Mouse (Mus musculus) kidney, adult 11 months (tissue): ENCODE measurements around the gene Klk1b24.
"Not testable (repeated sequence)": the region's sequence is repeated elsewhere in the genome, so short reads cannot be mapped to it uniquely, and the experiment has no call there.

Source experiments
- DNase-seq: peaks from one replicate; pipeline ENCODE4 v3.0.0; 2022

Gene Klk1b24

GRCm38 (mm10) chr7:44187936-44188335 is at the start of gene Klk1b24:
TSS of gene Klk1b24 (plus strand) at chr7:44188236.
- DNase-seq, result not testable (repeated sequence)

DNA sequence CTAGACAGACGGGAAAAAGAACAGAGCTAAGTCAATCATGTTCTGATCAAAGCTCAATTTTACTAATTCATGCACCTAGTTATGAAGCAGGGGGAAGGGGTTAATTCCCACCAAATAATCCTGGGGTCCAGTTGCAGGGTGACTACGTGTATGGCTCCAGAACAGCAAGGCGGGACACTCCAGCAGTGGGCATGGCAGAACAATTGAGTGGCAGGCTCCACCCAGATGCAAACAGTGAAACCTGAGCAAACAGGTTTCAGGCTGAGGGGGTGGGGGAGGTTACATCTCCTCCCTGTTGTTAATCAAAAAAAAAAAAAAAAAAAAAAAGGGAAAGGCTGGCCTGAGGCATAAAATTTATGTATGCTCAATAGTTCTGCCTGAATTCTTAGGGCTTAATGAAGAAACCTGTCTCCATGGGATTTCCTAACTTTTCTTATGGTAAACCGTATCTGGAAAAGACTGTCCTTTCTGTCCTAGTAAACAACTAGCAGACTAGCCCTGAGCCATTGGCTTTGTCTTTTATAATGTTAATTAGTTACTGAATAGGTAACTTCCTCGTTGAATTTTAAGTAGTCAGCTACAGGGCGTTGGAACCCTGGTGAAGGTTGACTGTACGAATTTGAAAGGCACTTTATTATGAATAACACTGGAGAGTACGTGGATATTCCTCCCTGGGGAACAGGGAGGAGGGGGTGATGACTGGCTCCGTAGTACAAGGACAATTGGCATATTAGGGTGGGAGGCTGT is 8.6 kb upstream of the Klk1b24 start:
- DNase-seq, result peak; percentile 47

- DNase-seq, result peak; percentile 35
Observed at GRCm38 (mm10) chr7:44186516-44186915, 1.5 kb upstream of the Klk1b24 start.

- DNase-seq, result not testable (repeated sequence)
Observed at GRCm38 (mm10) chr7:44193466-44193865, 5.4 kb downstream of the Klk1b24 start.

DNA sequence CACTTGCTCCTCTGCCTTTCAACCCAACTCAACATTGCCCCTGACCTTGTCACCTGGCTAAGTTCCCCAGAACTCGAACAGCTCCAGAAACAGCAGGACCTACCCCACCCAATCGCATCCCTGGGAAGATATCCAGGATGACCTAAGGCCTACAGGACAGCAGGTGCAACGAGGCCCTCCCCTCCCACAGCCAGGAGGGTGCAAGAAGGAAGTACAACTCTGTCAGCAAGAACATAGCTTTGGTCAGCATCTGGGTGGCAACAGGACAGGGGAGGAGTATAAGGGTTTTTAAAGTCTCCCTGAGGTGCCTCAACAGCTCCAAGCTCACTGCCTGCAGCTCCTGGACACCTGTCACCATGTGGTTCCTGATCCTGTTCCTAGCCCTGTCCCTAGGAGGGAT is 9.9 kb downstream of the Klk1b24 start, which contains the start of gene Klk1b3:
TSS of gene Klk1b3 (plus strand) at position 301 of the 400 bp plus-strand sequence.
- DNase-seq, result no peak

- not testable (repeated sequence) for DNase-seq
Observed at GRCm38 (mm10) chr7:44207135-44207534, 19.1 kb downstream of the Klk1b24 start, which contains the start of gene Klk1b4. TSS of gene Klk1b4 (plus strand) at chr7:44207435.

GRCm38 (mm10) chr7:44208307-44208706 is 20.3 kb downstream of the Klk1b24 start:
- no peak for DNase-seq

DNA sequence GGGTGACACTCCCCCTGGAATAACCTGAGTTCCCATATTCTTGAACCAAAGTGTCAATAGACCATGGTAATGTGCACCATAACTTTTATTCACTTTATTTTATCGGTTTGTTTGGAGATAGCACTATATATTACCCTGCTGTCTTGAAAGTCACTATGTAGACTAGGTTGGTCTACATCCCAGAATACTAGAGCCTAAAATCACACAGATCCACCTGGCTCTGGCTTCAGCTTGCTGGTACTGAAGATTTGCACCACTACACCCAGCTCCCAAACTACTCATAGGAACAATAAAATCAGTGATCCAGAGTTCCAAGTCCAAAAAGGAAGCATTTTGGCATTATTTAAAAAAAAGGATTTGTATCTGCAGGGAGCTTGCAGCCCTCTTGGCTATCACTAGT is 27.6 kb downstream of the Klk1b24 start, which contains the start of gene Klk1b5:
TSS of gene Klk1b5 (plus strand) at position 301 of the 400 bp plus-strand sequence.
- no peak for DNase-seq

DNA sequence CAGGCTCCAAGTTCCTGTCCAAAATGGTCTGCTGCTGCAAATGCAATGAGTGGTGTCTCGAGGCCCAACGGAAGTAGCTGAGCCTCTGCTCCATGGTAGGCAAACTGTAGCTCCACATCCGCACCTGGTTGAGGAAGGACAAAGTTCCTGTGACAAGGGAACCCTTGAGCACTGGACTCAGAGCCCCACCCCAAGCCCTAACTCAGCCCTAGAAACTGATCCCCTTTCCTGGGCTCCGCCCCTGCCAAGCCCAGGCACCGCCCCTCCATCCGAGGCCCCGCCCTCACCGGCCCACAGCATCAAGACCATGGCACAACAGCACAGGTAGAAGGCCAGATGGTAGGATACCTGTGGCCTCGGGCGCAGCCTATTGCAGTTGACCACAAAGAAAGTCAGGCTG is 33.6 kb downstream of the Klk1b24 start:
- DNase-seq, result not testable (repeated sequence)

- not testable (repeated sequence) for DNase-seq
Observed at GRCm38 (mm10) chr7:44222335-44222734, 34.3 kb downstream of the Klk1b24 start.

GRCm38 (mm10) chr7:44225076-44225475 is 37.0 kb downstream of the Klk1b24 start, which contains the start of gene Klk1:
TSS of gene Klk1 (plus strand) at chr7:44225360.
- DNase-seq, result peak; percentile 78

DNA sequence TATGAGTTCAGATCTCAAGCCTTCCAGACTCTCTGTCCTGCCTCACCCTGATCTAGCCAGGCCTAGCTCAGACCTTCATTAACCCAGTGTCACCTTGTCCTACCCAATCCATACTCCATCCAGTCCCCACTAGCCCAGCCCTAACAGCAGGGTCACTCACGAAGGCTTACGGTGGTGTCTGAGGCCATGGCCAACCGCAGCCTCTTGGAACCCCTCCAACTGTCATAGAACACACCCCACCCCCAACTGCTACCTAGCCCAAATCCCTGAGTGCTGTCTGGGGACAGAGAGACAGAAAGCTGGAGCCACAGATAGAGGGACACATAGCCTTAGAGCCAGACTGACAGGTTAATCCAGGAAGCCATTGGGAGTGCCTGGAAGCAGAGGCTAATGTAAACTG is 47.9 kb downstream of the Klk1b24 start, which contains the start of gene Gm36864:
TSS of gene Gm36864 (plus strand) at position 269 of the 400 bp plus-strand sequence.
- DNase-seq, result no peak

DNA sequence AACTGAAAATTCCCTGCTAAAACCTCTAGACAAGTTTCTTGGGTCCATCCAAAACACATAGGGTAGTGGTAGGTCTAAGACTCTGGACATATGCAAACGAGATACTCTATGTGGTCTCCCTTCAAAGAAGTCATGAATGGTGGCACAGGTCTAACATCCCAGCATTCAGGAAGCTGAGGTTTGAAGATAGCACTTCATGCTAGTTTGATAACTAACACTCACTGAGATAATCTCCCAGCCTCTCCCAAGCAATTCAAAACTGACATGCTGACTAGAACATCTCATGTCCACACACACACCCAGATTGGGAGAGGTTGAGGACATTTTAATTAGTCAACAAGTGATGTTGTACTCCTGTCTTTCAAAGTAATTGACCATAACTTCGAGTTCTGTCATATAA is 51.9 kb downstream of the Klk1b24 start:
- no peak for DNase-seq

- no peak for DNase-seq
Observed at GRCm38 (mm10) chr7:44240712-44241111, 52.7 kb downstream of the Klk1b24 start.

DNA sequence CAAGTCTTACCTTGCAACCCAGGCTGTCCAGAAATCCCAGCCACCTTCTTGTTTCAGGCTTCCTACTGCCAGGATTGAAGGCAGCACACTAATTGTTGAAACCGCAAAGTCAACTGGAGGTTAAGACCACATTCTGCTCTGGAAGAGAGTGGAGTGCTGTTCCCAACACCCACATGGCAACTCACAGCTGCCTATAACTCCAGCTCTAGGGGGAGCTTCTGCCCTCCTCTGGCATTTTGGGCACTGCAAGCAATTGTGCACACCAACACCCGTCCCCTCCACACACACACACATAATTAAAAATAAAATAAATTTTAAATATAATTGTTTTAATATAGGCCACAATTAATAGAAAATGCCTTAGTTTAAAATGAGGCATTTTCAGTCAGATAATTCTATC is 53.1 kb downstream of the Klk1b24 start:
- peak; percentile 28 for DNase-seq
